Mouse (Mus musculus) telencephalon, adult 2 months (tissue): ENCODE results near the gene Hook2.
A peak's percentile ranks its signal among the peaks of the same experiment; 100 is the strongest.

ENCODE experiments used
- DNase-seq: peaks from one replicate; pipeline ENCODE4 v3.0.0-alpha.2; 2011; ENCODE audit warnings: low read depth, low spot score

Gene Hook2

DNA sequence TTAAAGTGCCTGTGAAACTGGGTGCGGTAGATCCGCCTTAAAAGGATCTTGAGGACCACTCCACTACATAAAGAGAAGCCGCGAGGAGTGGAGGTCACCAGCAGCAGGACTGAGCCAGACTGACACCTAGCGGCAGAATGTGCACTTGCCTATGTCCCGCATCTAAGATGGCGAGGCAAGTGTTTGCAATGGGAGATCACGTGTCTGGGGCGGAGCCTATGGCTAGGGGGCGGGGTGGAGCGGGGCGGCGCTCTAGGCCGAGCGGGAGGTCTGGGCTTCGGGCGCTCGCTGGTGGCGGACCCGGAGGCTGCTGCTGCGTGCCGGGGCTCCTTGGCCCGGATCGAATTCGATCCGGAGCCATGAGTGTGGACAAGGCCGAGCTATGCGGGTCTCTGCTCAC is at the start of gene Hook2:
Hook2 (plus strand) TSS at position 255 of the 400 bp plus-strand sequence.
- peak; percentile 97 for DNase-seq

DNA sequence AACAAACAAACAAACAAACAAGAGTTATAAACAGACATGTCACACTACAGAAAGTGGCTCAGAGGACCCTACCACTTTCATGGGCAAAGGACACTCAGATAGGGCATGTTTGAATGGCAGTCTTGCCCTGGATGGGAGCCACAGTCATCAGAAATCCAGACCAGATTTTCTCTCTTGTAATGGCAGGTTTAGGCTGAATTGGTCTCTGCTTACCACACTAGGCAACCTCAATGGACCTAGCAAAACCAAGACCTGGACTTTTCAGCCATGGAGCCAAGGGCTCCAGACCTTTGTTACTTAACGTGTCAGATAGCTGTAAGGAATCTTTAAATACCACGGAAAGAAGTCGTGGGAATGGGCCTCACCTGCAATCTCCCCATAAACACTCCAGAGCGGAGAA is 46.7 kb upstream of the Hook2 start:
- DNase-seq, result no peak

- peak; percentile 70 for DNase-seq
These were observed 45.8 kb upstream of the Hook2 start for GRCm38 (mm10) chr8:84944478-84945160.

- peak; percentile 93 for DNase-seq
These were observed 45.2 kb upstream of the Hook2 start for GRCm38 (mm10) chr8:84945235-84945632.

DNA sequence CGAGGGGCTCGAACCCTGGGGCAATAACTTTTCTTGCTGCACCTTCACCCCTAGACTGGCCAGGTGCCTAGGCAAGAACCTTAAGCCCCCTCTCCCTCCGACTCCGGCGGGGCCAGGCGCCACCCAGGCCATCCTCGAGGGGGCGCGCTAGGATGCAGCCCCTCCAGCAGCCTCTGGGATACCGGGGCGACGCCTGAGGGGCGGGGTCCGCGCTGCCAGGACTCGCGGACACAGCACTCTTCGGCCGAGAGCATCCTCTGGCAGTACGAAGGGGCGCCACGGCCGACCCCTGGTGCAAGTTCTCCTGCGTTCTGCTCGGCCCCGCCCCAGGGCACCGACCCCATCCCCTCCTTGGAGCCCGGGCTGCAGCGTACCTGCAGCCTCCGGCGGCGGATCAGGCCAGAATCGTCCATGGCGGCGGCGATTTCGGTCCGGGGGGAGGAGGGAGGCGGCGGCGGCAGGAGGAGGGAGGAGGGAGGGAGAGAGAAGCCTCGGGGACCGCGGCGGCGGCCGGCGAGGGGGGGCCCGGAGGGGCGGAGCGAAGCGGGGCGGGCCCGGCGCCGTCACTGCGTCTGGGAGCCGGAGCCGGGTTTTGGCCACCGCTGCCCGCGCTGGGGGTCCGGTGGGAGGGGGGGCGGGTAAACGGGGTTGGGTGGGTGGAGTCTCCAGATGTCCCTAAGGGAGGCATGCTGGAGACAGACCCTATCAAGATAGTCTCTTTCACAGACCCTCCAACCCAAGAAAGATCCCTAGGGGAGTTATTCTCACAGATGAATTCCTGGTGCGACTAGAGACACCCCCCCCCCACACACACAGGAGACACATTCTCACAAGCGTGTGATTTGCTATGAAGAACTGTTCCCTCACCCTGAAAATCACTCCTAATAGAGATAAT is 44.5 kb upstream of the Hook2 start:
- DNase-seq, result no peak

GRCm38 (mm10) chr8:84946528-84947240 is 43.7 kb upstream of the Hook2 start, which contains the start of gene Rtbdn:
TSS of gene Rtbdn (plus strand) at chr8:84946991.
- no peak for DNase-seq

- no peak for DNase-seq
These were observed 43.2 kb upstream of the Hook2 start for GRCm38 (mm10) chr8:84947241-84947545.

- DNase-seq, result no peak
These were observed 40.6 kb upstream of the Hook2 start for GRCm38 (mm10) chr8:84949753-84950152.

DNA sequence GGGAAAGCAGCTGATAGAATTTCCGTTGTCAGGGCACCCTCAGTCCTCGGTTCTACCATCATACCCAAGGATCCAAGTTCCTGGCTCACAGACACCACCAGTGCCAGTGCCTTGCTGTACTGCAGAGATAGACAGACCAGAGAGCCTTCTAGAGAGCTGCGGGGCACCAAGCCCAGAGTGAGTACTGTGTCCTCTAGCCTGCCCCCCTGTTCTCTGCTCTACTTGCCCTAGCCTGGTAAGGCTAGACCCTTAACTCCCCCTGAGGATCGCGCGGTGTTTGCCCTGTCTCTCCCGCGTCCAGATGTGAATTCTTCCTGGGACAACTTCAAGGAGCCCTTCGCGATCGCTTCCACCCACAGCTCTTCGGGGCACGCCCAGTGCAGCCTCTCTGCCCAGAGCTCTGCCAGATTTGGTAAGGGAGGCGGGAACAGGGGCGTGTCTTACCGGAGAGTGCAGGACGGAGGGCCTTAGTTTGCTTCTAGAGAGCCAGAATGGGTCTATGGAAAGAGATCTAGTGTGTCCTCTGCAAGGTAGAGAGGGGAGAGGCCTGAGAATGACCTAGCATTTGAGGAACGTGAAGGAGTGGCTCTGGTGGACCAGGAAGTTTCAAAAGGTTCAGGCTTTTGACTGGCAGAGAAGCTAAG is 37.7 kb upstream of the Hook2 start:
- no peak for DNase-seq

DNA sequence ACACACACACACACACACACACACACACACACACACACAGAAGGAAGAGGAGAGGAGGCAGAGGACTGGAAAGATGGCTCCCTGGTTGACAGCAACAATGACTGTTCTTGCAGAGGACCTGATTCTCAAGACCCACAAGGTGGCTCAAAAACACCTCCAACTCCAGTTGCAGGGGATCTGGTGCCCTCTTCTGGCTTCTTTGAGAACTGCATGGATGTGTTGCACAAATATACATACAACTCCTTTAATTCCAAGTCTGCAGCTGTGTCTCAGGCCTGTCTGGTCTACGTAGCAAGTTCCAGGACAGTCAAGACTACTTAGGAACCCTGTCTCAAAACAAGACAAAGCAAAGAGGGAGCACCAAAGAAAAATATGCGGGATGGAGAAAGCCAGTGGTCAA is 33.6 kb upstream of the Hook2 start:
- DNase-seq, result peak; percentile 56

DNA sequence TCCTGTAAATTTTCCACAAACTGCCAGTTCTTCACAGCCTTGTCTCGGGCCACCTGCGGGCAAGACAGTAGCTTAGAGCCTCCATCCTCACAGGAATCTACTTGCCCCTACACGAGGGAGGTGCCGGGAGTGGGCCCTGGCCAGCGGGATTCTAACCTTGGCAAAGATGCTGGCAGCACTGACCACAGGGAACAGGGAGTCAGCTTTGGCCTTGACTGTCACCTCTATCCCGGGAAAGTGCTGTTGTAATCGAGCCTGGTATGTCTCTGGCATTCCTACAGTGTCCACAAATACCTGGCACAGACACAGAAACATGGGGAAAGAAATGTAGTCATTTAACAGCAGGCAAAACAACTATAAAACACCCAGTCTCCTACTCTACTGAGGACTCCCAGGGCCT is 30.6 kb upstream of the Hook2 start:
- DNase-seq, result no peak

DNA sequence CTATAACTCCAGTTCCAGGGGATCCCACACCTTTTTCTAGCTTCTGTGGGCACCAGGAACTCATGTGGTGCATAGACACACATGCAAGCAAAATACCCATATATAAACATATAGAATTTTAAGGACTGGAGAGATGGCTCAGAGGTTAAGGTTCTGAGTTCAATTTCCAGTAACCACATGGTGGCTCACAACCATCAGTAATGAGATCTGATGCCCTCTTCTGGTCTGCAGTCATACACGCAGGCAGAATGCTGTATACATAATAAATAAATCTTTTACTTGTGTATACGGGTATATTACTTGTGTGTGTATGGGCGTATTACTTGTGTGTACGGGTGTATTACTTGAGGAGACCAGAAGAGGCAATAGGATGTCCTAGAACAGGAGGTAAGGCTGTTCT is 26.5 kb upstream of the Hook2 start:
- DNase-seq, result no peak

GRCm38 (mm10) chr8:84965731-84966291 is 24.6 kb upstream of the Hook2 start:
- DNase-seq, result peak; percentile 97

GRCm38 (mm10) chr8:84966603-84967002 is 23.8 kb upstream of the Hook2 start:
- DNase-seq, result no peak

- no peak for DNase-seq
These were observed 22.7 kb upstream of the Hook2 start for GRCm38 (mm10) chr8:84967532-84968304.

DNA sequence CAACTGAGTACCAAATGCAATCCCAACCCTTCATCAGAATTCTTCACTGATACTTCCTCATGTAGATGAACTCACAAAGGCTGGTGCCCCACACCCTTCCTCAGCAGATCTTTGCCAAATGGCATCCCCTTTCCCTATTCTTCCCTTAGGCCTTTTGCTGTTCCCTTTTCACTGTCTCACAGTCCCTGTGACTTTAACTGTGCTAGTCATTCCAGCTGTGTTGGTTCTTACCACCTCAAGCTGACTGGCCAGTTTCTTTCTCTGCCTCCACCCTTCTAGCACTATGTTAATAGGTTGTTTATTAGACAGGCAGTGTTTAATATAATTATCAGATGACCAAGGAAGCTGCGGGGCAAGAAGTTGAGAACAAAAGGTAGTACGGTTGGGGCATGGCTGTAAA is 21.8 kb upstream of the Hook2 start:
- no peak for DNase-seq

DNA sequence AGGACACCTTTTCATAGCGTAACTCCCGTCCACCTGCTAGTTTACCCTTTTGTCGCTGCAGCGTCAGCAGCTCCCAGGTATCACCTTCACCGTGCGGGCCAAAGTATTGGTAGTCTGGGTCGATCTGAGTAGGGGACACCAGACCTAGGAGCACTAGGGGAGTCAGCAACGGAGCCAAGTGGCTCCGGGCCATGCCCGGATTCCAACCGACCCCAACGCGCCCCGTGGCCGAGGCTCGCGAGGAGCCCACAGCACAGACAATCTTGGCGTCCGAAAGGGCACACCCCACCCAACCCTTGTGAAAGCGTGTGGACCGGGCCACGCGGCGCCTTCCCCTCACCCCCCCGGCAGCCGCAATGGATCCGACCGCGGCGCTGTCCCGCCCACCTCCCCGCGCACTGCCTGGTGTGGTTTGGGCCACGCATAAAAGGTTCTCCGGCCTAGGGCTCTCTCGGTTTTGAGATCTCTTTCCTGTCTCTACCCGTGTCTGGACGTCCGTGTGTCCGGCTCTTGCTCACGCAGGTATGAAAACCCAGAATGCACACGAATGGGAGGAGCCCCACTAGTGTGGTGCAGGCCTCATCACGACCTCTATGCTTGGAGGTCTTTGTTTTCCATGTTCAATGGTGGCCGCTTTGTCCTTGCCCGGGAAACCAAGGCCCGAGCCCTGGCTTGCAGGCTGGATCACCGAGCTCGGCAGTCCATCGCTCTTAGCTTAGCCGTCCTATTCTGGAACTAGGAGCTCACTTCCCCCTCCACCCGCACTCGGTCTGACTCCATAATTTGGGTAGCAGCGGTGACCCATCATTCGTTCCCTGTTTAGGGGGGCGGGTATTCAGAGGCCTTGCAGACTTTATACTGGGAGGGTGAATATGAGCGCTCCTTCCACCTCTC is 20.9 kb upstream of the Hook2 start, which contains the start of the genes Gm49661, Prdx2 and Rnaseh2a:
Gm49661 (minus strand) TSS at position 193 of the 894 bp plus-strand sequence.
Prdx2 (plus strand) TSS at position 347 of the 894 bp plus-strand sequence.
Rnaseh2a (minus strand) TSS at position 527 of the 894 bp plus-strand sequence.
- DNase-seq, result no peak

- no peak for DNase-seq
These were observed 20.1 kb upstream of the Hook2 start for GRCm38 (mm10) chr8:84970135-84970790.

- DNase-seq, result no peak
These were observed 19.5 kb upstream of the Hook2 start for GRCm38 (mm10) chr8:84970913-84971312.
